Mouse (Mus musculus): Measurements from ENCODE around the gene Nfe2l2. TPM values are rescaled to one million over a fixed set of nuclear protein-coding genes. Genes with fewer than 3 reads are reported as not detected.

Nfe2l2 gene
- polyA plus RNA-seq, 1 experiment from 2014 or later = 28.5 TPM

DNA sequence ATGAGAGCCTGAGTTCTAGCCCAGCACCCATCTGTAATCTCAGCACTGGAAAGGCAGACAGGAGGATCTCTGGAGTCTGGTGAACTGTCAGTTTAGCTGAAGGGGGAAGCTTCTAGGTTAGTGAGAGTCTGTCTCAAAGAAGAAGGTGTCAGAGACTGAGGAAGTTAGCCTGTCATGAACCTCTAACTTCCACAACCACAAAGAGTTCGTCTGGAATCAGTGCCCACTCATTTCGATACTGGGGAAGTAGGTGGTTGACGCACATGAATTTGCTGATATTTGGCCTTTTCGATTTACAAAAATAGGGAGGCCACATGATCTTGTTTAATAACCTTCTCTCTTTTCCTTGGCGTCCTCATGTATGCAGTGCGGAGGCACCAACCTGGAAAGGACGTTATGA, 28.7 kb upstream of the Nfe2l2 start:
- H3K27ac ChIP-seq (ENCODE audit: low read depth, low read length) = no peak overlapping the region
- no peaks in the 10 kb centered on the region for H3K27me3 ChIP-seq (ENCODE audit: control insufficient read depth, insufficient read depth, low read length)
- H3K9me3 ChIP-seq (ENCODE audit: control insufficient read depth, low read length) = no peaks in the 10 kb centered on the region
- H3K36me3 ChIP-seq (ENCODE audit: control insufficient read depth, insufficient read depth, low read length) = no peaks in the 10 kb centered on the region
- H3K4me2 ChIP-seq (replicated peaks; ENCODE audit: low read depth, low read length) = no peak overlapping the region
- DNase-seq (ENCODE audit: low spot score) (no peak), ATAC-seq (ENCODE audit: low FRiP score) (no peak)
- WGBS = 96% methylated on average over 7 of the region's 7 CpGs
- H3K4me1 ChIP-seq (replicated peaks; ENCODE audit: control insufficient read depth, insufficient read depth, low read length) = no peaks in the 10 kb centered on the region
- no peak overlapping the region for H3K9ac ChIP-seq (ENCODE audit: low read depth, low read length)
- no peak overlapping the region for H3K4me3 ChIP-seq (ENCODE audit: low read depth, low read length)

DNA sequence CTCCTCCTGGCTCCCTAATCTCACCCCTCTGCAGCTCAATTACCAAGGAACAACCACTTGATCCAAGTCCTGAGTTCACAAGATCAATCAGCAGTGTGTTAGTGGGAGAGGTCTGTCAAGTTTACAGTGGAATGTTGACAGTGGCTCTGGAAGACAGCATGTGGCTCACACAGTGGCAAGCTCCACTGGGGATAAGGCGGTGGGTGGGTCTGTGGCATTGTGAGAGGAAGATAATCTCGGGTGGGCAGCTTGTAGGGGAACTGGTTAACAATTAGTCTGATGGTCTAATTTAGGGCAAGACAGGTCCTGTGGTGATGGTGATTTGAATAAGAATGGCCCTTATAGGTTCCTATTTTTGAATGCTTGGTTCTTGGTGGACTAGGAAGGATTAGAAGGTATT, 27.5 kb upstream of the Nfe2l2 start:
- no peak overlapping the region for H3K4me2 ChIP-seq (replicated peaks; ENCODE audit: low read depth, low read length)
- H3K9ac ChIP-seq (ENCODE audit: low read depth, low read length) = no peak overlapping the region
- no peak overlapping the region for H3K4me3 ChIP-seq (ENCODE audit: low read depth, low read length)
- no peaks in the 10 kb centered on the region for H3K27me3 ChIP-seq (ENCODE audit: control insufficient read depth, insufficient read depth, low read length)
- H3K4me1 ChIP-seq (replicated peaks; ENCODE audit: control insufficient read depth, insufficient read depth, low read length) = no peaks in the 10 kb centered on the region
- WGBS = 62% methylated on average over 2 of the region's 2 CpGs
- DNase-seq (ENCODE audit: low spot score) (no peak), ATAC-seq (ENCODE audit: low FRiP score) (no peak)
- no peaks in the 10 kb centered on the region for H3K36me3 ChIP-seq (ENCODE audit: control insufficient read depth, insufficient read depth, low read length)
- no peak overlapping the region for H3K27ac ChIP-seq (ENCODE audit: low read depth, low read length)
- H3K9me3 ChIP-seq (ENCODE audit: control insufficient read depth, low read length) = no peaks in the 10 kb centered on the region

DNA sequence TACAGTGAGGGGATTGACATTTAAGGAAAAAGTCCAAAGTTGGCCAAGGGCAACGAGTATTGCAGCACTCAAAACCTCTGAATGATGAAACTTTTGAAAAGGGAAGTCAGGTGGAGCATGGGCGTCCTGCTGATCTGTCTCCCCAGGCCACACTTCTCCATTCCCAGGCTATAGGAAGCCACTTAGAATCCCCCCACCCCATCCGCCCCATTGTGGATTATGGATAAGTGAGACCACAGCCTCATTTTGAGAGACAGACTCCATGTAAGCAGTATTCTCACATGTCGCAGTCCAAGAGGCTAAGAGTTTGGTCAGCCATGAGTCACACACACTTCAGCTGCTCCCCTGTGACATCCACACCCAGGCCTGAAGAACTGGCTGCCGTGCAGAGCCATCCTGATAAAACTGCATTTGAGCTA, 26.8 kb upstream of the Nfe2l2 start:
- H3K36me3 ChIP-seq (ENCODE audit: control insufficient read depth, insufficient read depth, low read length) = no peaks in the 10 kb centered on the region
- no peaks in the 10 kb centered on the region for H3K4me1 ChIP-seq (replicated peaks; ENCODE audit: control insufficient read depth, insufficient read depth, low read length)
- no peak overlapping the region for H3K27ac ChIP-seq (ENCODE audit: low read depth, low read length)
- no peaks in the 10 kb centered on the region for H3K9me3 ChIP-seq (ENCODE audit: control insufficient read depth, low read length)
- ATAC-seq (ENCODE audit: low FRiP score) (no peak), DNase-seq (ENCODE audit: low spot score) (no peak)
- no peak overlapping the region for H3K9ac ChIP-seq (ENCODE audit: low read depth, low read length)
- no peak overlapping the region for H3K4me3 ChIP-seq (ENCODE audit: low read depth, low read length)
- H3K4me2 ChIP-seq (replicated peaks; ENCODE audit: low read depth, low read length) = no peak overlapping the region
- WGBS = 86% methylated on average over 5 of the region's 5 CpGs
- H3K27me3 ChIP-seq (ENCODE audit: control insufficient read depth, insufficient read depth, low read length) = no peaks in the 10 kb centered on the region

DNA sequence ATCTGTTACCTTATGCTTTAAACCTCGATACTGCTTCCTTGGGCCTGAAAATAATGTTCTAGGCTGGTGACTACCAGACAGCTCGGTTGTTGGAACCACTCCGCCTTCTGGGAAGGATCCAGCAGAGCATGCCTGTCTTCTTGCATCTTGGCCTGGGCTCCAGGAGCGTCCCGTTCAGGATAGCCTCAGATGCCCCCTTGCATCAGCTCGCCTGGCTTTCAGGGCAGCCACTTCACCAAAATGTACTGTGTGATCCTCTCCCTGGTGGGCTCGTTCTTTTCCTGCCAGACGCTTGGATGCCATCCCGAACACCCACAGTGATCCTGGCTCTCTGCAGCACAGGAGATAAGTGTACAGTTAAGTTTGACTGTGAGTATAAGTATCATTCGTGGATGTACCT, 25.6 kb upstream of the Nfe2l2 start:
- no peaks in the 10 kb centered on the region for H3K4me1 ChIP-seq (replicated peaks; ENCODE audit: control insufficient read depth, insufficient read depth, low read length)
- H3K9ac ChIP-seq (ENCODE audit: low read depth, low read length) = no peak overlapping the region
- no peak overlapping the region for H3K4me3 ChIP-seq (ENCODE audit: low read depth, low read length)
- no peak for ATAC-seq (ENCODE audit: low FRiP score)
- no peak overlapping the region for H3K27ac ChIP-seq (ENCODE audit: low read depth, low read length)
- WGBS = 91% methylated on average over 10 of the region's 10 CpGs
- H3K4me2 ChIP-seq (replicated peaks; ENCODE audit: low read depth, low read length) = no peak overlapping the region
- no peak for DNase-seq (ENCODE audit: low spot score)
- no peaks in the 10 kb centered on the region for H3K9me3 ChIP-seq (ENCODE audit: control insufficient read depth, low read length)
- no peaks in the 10 kb centered on the region for H3K27me3 ChIP-seq (ENCODE audit: control insufficient read depth, insufficient read depth, low read length)
- H3K36me3 ChIP-seq (ENCODE audit: control insufficient read depth, insufficient read depth, low read length) = no peaks in the 10 kb centered on the region

DNA sequence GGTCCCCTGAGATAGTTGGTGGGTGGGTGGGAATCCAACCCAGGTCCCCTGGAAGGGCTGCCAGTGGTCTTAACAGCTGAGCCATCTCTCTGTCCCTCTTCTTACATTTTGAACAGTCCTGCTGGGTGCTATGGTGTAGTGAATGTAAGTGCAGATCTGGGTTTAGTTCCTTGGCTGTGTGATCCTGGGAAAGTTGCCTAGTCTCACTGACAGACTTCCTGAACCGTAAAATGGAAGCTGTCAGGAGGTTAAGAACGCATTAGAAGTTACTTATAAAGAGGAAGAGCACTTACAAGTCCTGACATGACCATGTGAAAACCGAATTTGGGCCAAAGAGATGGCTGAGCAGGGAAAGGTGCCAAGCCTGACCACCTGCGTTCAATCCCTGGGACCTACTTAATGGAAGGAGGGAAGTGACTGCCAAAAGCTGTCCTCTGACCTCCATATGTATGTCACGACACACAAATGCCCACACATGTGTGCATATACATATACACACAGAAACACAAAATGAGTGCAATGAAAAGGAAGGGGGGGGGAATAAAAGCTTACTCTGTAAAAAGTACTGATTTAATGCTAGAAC, 20.5 kb upstream of the Nfe2l2 start:
- H3K27ac ChIP-seq (ENCODE audit: low read depth, low read length) = no peak overlapping the region
- H3K4me1 ChIP-seq (replicated peaks; ENCODE audit: control insufficient read depth, insufficient read depth, low read length) = no peaks in the 10 kb centered on the region
- H3K9me3 ChIP-seq (ENCODE audit: control insufficient read depth, low read length) = no peaks in the 10 kb centered on the region
- no peak overlapping the region for H3K4me2 ChIP-seq (replicated peaks; ENCODE audit: low read depth, low read length)
- H3K4me3 ChIP-seq (ENCODE audit: low read depth, low read length) = no peak overlapping the region
- no peaks in the 10 kb centered on the region for H3K36me3 ChIP-seq (ENCODE audit: control insufficient read depth, insufficient read depth, low read length)
- ATAC-seq (ENCODE audit: low FRiP score) = no peak
- 86% methylated on average over 5 of the region's 5 CpGs for WGBS
- no peak for DNase-seq (ENCODE audit: low spot score)
- H3K9ac ChIP-seq (ENCODE audit: low read depth, low read length) = no peak overlapping the region
- no peaks in the 10 kb centered on the region for H3K27me3 ChIP-seq (ENCODE audit: control insufficient read depth, insufficient read depth, low read length)

DNA sequence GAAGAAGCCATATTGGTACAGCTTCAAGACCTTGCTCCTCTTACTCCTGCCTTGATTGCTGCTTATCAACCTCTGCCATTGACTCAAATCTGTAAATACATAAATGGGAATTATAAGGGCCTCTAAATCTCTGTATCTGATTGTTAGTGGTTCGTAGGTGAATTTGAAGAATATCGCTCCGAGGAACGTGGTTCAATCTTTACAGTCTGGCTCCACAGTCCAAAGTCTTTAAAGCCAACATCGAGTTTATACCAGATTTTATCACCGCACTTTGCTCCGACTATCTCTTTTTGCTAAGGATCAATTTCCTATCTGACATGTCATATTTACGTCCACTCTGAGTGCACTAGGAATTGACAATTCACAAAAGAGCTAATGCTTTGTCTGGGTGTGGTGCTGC, 19.0 kb upstream of the Nfe2l2 start:
- Histone ChIP-seq H3K36me3 (ENCODE audit: control insufficient read depth, insufficient read depth, low read length) (no peaks in the 10 kb centered on the region), H3K27me3 (ENCODE audit: control insufficient read depth, insufficient read depth, low read length) (no peaks in the 10 kb centered on the region), H3K4me2 (replicated peaks; ENCODE audit: low read depth, low read length) (no peak overlapping the region), H3K4me3 (ENCODE audit: low read depth, low read length) (no peak overlapping the region), H3K9me3 (ENCODE audit: control insufficient read depth, low read length) (no peaks in the 10 kb centered on the region), H3K27ac (ENCODE audit: low read depth, low read length) (no peak overlapping the region), H3K4me1 (replicated peaks; ENCODE audit: control insufficient read depth, insufficient read depth, low read length) (no peaks in the 10 kb centered on the region), H3K9ac (ENCODE audit: low read depth, low read length) (no peak overlapping the region)
- WGBS = 96% methylated on average over 8 of the region's 8 CpGs
- DNase-seq (ENCODE audit: low spot score) (no peak), ATAC-seq (ENCODE audit: low FRiP score) (no peak)

DNA sequence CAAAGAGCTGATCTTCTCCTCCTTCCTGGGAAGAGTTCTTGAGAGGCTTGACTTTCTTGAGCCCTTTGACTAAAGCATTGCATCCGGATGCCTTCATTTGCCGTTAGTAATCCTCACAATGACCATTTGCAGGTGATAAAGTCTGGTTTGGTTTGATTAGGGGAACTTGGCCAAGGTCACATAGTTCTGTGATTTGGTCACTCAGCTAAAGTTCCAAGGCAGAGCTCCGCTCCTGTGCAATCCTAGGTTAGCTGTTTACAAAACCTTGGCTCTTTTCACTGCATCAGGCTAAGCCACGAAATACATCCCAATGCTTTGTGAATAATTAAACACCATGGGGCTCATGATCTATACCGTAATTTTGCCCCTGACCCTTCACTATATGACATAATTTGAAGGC, 18.5 kb upstream of the Nfe2l2 start:
- DNase-seq (ENCODE audit: low spot score) = no peak
- Histone ChIP-seq H3K36me3 (ENCODE audit: control insufficient read depth, insufficient read depth, low read length) (no peaks in the 10 kb centered on the region), H3K4me2 (replicated peaks; ENCODE audit: low read depth, low read length) (no peak overlapping the region), H3K4me1 (replicated peaks; ENCODE audit: control insufficient read depth, insufficient read depth, low read length) (no peaks in the 10 kb centered on the region), H3K9ac (ENCODE audit: low read depth, low read length) (no peak overlapping the region), H3K9me3 (ENCODE audit: control insufficient read depth, low read length) (no peaks in the 10 kb centered on the region), H3K27me3 (ENCODE audit: control insufficient read depth, insufficient read depth, low read length) (no peaks in the 10 kb centered on the region), H3K4me3 (ENCODE audit: low read depth, low read length) (no peak overlapping the region), H3K27ac (ENCODE audit: low read depth, low read length) (no peak overlapping the region)
- no peak for ATAC-seq (ENCODE audit: low FRiP score)
- WGBS = 88% methylated on average over 5 of the region's 5 CpGs

DNA sequence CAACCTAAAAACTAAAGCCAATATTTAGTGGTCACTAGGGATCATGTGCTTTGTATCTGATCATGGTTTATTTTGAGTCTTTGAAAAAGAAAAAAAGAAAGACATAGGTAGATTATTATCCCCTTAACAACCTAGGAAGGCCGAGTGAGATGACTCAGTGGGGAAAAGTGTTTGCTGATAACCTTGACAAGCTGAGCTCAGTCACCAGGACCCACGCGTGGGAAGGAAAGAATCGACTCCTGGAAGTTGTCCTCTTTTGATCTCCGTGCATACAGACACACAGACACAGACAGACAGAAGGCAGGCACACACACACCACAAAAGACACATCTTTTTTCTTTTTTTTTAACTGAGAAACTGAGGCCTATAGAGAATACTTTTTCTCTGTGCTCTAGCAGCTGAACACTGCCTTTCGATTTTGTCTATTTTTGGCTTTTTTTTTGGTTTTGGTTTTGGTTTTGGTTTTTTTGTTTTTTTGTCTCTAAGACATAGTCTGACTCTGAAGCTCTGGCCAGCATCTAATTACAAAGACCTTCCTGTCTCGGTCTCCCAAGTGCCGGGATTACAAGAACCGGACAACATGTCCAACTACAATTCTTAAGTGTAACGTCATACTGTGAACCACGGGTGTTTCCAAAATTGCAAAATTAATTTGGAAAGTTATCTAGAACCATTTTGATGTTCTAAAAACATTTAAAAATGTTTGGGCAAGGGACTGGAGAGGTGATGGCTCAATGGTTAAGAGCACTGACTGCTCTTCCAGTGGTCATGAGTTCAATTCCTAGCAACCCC, 16.0 kb upstream of the Nfe2l2 start:
- Histone ChIP-seq H3K27ac (ENCODE audit: low read depth, low read length) (no peak overlapping the region), H3K4me3 (ENCODE audit: low read depth, low read length) (no peak overlapping the region), H3K27me3 (ENCODE audit: control insufficient read depth, insufficient read depth, low read length) (no peaks in the 10 kb centered on the region), H3K4me2 (replicated peaks; ENCODE audit: low read depth, low read length) (no peak overlapping the region), H3K36me3 (ENCODE audit: control insufficient read depth, insufficient read depth, low read length) (no peaks in the 10 kb centered on the region), H3K9ac (ENCODE audit: low read depth, low read length) (no peak overlapping the region), H3K9me3 (ENCODE audit: control insufficient read depth, low read length) (no peaks in the 10 kb centered on the region), H3K4me1 (replicated peaks; ENCODE audit: control insufficient read depth, insufficient read depth, low read length) (no peaks in the 10 kb centered on the region)
- ATAC-seq (ENCODE audit: low FRiP score) (no peak), DNase-seq (ENCODE audit: low spot score) (no peak)
- WGBS = 87% methylated on average over 11 of the region's 11 CpGs

DNA sequence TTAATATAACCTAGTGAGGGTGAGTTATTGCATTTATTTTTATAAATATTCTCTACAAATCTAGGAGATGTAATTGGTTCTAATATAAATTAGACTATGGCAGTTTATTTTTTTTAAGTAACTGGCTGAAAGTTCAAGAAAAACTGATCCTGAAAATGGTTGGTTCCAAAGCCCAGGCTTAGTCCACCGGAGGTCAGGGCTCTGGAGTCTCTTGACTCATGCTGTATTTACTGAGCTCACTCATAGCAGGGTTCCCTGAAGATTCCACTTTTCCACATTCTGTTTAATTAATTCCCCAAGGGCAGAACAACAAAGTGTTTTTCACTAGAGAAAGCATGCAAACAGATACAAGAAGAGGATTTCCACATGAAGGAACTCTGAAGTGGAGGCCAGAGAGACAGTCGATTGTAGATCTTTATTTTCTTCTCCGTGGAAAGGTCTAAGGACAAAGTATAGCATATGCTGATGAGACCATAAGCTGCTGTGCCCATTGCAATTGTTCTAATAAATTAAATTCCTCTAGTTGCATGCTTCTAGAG, 15.0 kb upstream of the Nfe2l2 start:
- Histone ChIP-seq H3K27ac (ENCODE audit: low read depth, low read length) (no peak overlapping the region), H3K9me3 (ENCODE audit: control insufficient read depth, low read length) (no peaks in the 10 kb centered on the region), H3K4me2 (replicated peaks; ENCODE audit: low read depth, low read length) (no peak overlapping the region), H3K9ac (ENCODE audit: low read depth, low read length) (no peak overlapping the region), H3K36me3 (ENCODE audit: control insufficient read depth, insufficient read depth, low read length) (no peaks in the 10 kb centered on the region), H3K4me1 (replicated peaks; ENCODE audit: control insufficient read depth, insufficient read depth, low read length) (no peaks in the 10 kb centered on the region), H3K27me3 (ENCODE audit: control insufficient read depth, insufficient read depth, low read length) (no peaks in the 10 kb centered on the region), H3K4me3 (ENCODE audit: low read depth, low read length) (no peak overlapping the region)
- WGBS = 87% methylated on average over 3 of the region's 3 CpGs
- no peak for ATAC-seq (ENCODE audit: low FRiP score)
- no peak for DNase-seq (ENCODE audit: low spot score)
